Mouse (Mus musculus): ENCODE measurements around the gene Zswim4.

The Zswim4 gene

GRCm38 (mm10) chr8:84199348-84200125 is 37.3 kb downstream of the Zswim4 start:
- no peak for DNase-seq

- DNase-seq: no peak
These were observed 38.0 kb downstream of the Zswim4 start for GRCm38 (mm10) chr8:84198871-84199270.

DNA sequence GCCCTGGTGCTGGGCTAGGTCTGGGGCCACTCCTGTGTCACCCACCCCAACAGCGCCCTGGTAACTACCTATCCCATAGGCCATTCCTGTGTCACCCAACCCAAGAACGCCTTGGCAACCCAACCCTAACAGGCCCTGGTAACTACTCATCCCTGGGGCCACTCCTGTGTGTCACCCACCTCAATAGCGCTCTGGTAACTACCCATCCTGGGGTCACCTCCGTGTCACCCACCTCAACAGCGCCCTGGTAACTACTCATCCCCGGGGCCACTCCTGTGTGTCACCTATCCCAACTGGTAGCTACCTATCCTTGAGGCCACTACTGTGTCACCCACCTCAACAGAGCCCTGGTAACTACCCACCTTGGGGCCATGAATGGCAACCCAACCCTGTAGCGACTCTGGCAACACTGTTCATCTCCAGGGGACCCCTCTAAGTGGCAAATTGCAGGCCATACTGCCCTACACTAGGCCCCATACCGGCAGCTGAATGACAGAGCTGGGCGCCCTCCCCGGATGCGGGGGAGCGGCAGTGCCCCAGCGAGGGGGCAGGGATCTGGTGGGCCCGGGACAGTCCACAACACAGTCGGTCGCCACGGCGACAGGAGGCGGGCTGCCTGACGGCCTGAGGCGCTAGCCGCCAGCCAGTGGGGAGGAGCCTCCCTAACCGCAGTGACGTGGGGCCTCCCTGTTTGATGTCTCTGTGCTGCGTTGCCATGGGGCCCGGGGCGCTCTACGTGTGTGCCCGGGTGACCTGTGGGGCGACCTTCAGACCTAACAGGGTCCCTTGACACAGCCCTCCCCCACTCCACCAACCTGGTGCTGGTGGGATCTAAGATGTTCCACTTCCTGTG is 38.7 kb downstream of the Zswim4 start:
- peak; percentile 69 to 77 for DNase-seq

GRCm38 (mm10) chr8:84197141-84197921 is 39.5 kb downstream of the Zswim4 start:
- DNase-seq: peak; percentile 76 to 83

DNA sequence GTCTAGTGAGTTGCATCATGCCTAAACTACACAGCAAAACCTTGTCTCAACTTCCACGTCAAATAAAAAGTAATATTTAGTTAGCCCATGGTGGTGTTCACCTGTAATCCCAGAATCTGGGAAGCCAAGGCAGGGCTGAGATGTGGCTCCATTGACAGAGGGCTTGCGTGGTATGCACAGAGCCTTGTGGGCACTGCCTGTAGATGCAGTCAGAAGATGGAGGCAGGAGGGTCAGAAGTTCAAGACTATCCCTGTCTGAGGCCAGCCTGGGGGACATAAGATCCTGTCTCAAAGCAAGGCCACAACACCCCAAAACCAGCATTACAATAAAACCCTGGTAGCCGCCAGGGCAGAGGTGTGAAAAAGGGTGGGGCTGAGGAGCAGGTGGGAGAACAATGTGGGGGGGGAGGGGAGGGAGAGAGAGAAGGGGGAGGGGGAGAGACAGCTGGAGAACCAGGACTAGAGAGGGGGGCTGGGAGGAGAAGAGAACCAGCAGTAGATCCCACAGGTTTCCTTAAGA is 42.6 kb downstream of the Zswim4 start:
- no peak for DNase-seq

DNA sequence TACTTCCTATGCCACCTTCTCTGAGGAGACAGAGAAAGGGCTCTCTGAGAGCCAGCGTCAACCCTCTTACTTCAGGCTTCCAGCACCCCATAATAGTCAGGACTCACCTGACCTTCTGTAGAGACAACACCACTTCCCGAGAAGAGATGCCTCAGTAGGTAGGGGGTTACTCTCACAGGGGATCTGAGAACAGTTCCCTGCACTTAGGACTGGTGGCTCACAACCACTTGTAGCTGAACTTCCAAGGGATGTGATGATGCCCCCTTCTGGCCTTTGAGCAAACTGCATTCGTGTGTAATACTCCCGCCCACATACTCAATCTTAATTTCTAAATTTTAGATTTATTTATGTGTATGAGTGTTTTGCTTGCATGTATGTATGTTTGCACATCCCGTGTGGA is 43.3 kb downstream of the Zswim4 start:
- DNase-seq: peak in 1 of 2 experiments; percentile 52

DNA sequence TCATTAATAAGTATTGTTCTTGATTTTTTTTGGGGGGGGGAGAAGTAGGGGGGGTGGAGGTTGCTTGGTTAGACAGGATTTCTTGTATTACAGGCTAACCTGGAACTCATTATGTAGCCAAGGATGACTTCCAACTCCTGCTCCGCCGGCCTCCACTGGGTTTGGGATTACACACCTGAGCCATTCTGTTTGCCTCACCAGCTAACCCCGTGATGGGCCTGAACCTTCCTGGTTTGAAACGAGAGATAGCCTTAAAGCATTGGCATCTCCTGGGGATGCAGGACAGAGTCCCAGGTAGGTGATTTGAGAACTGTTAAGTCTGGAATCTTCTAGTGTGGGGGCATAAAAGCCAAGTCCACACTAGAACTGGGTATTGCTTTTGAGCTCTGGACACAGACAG is 43.7 kb downstream of the Zswim4 start:
- DNase-seq: no peak

DNA sequence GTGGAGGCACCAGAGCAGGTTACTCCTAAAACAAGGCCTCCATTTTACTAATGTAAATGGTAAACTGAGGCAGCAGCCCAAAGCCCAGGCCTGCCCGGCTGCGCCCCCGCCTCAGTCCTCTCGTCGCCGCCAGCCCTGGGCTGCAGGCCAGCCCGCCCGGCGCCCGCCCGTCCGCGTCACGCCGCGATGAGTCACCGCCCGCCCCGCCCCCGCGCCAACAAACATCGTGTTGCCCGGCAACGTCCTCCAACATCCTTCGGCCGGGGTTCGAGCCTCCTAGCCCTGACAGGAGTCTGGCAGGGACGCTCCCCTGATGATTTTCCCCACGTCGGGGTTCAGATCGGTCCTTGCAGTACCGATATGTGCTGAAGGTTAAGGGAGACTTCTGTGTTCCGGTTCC is 44.3 kb downstream of the Zswim4 start:
- DNase-seq: peak; percentile 83 to 87

DNA sequence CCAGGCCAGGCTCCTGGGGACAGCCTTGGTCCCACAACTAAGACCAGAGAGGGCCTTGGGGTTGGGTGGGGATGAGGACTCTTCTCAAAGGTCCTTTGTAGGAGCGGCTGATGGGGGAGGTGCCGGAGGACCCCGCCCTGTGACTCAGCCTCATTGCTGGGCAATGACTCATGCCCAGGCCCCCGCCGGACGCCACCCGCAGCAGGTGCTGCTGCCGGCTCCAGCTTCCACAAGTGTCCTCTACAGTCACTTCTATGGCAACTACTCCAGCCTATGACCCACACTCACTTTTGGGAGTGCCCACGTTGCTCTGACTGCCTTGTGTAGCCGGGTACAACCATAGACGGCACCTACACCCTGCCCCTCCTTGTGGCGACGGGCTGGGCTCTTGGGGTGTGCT is 44.8 kb downstream of the Zswim4 start:
- peak; percentile 26 to 38 for DNase-seq

DNA sequence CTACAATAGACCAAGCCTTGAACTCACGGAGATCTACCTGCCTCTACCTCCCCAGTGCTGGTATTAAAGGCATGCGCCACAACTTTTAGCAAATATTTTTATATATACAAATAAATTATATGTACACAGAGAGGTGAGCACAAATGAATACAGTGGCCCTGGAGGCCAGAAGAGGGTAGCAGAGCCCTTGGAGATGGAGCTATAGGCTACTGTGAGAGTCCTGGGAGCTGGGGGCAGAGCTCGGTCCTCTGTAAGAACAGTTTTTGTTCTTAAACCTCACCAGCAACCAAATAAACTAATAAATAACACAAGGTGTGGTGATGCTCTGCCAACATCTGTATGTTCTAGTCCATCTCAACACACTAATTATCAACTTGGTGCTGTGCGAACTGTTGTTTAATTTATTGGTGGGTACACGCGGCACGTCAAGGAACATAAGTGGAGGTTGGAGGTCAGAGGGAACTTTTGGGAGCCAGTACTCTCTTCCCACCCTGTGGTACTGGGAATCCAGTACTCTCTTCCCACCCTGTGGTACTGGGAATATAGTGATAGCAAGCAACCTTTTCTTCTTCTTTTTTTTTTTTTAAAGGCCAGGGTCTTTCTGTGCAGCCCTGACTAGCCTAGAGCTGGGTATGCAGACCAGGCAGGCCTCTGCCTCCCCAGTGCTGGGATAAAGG is 46.5 kb downstream of the Zswim4 start:
- DNase-seq: no peak

DNA sequence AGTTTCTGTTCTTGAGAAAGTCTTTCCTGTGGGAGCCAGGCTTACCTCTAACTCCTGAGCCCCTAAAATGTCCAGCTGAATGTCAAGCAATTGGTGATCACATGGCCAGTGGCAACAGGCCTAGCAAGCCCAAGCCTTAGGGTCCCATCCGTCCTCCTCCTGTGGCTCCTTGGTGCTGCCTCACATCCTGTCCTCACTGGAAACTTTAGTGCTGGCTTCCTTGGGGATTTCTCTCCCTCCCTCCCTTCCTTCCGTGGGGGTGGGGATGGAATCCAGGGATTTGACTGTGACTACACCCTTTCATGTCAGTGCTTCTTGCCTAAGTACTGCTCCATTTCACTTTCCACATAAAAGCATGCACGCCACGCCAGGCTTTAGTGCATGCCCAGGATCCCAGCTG is 47.3 kb downstream of the Zswim4 start:
- no peak for DNase-seq

DNA sequence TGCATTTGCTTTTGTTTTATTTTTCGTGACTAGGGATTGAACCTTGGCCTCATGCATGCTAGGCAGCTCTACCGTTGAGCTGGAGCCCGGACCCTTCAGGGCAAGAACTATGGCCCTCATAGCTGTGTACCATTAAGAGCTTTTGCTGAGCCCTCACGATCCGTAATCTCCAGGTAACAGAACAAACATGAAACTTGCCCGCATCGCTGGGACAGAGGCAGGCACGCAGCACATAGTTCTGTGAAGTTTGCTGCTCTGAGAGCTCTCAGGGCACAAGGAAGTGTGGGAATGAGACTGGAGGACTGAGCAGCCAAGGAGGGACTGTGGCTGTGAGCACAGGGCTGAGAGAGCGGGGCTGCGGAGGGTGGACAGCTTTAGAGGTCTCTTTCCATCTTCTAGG is 48.2 kb downstream of the Zswim4 start:
- no peak for DNase-seq

- DNase-seq: peak; percentile 73 to 74
These were observed 49.6 kb downstream of the Zswim4 start for GRCm38 (mm10) chr8:84187065-84187755.

- peak; percentile 87 to 89 for DNase-seq
These were observed 50.3 kb downstream of the Zswim4 start for GRCm38 (mm10) chr8:84186547-84186946.

GRCm38 (mm10) chr8:84185117-84185516 is 51.7 kb downstream of the Zswim4 start, which contains the start of gene Nanos3:
Gene Nanos3, minus strand, starts transcription at chr8:84185217.
- no peak for DNase-seq

DNA sequence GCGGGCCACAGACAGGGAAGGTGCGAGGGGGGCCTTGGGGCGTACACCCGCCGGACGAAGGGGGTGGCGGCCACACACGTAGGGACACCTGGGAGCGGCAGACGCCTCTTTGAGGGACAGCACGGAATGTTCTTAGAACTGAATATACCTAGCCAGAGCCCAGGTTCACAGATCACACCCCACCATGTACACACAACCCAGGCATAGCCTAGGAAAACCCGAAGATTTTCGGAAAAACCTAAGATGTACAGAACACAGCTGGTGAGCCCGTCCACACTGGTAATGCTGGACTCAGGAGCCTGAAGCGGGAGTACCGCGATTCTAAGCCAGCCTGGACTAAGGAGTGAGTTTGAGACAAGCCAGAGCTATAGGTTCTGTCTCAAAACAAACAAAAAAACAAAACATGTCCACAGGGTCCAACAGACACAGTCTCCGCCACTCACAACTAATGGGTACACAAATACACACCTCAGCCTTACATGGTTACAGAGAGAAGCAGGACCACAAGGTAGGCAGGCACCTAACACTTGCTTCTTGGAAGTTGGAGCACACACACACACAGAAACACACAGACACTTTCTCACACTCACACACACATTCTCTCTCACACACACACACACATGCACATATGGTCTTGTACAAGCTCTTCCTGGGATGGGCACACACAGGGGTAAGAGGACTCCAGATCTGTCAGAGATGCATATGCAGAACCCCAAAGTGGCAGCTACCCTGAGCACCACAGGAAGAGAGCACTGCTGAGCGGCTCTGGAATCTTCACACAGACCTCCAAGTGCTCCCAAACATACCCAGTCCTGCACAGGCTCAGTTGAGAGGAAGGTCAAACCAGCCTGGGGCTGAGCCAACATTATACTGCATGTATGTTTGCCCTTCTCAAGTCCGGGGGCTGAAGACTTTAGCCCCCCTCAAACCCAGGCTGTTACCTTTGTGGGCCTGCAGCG is 52.5 kb downstream of the Zswim4 start:
- no peak for DNase-seq

DNA sequence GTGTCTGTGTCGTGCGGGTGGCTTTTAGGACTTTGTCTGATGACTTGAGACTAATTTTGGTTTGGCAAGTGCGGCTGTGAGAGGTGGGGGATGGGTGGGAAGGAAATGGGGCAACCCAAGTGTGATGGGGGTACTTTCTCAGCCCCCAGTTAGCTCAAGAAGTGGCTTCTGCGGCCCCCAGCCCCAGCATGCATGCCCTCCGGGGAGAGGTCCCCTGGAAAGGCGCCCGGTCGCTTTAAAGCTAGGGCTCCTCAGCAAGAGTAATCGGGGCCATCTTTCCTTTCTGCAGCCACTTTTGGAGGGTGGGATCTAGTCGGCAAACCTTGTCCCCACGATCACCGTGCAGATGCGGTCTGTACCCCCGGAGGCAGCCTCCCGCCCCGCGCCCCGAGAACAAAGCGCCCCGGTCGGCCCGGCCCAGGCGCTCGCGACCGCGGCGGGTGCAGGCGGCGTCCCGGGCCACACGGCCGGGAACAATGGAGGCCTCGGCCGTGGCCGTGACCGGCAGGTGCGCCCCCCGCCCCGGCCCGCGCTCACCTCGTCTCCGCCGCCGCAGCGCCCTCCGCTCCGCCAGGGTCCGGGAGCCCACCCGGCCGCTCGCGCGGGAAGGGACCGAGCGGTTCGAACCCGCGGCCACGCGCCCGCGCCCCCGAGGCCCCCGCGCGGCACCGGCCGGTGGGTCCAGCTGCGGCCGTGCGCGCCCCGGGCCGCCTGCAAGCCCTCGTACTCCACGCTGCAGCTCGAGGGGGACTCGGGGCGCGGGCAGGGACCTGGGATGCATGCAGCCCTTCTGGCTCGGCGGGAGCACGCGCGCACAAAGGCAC is 53.4 kb downstream of the Zswim4 start:
- peak; percentile 78 for DNase-seq

DNA sequence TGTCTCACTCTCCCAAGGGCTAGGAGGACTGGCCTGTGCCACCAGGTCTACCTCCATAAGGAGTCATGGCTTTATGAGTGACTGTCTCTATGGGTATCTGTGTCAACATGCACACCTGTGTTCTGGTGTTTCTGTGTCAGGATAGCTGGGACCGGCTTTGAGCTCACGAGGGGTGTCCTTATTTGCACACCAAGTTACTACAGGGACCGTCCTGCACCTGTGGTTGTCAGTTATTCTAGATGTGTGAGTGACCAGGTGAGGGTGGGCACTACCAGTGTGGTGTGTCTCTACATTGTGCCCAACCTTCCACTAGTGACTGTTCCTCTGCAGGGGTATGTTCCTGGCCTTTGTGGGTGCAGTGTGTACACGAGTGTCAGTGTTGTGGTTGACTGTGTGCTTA is 54.0 kb downstream of the Zswim4 start:
- DNase-seq: no peak

- peak; percentile 57 to 72 for DNase-seq
These were observed 56.2 kb downstream of the Zswim4 start for GRCm38 (mm10) chr8:84180530-84181190.

Measured in cerebellum, postnatal 10 days (tissue).